32 mouse cellular contexts compared by ENCODE assay signal in genomic region chr2:50954361-50955066, GRCm38 (mm10).
DNase-seq lines count a peak whose midpoint lies in the region; ATAC-seq and TF ChIP-seq lines count a peak whose summit lies in the region.
"Had no signal": no experiment of that assay in that cellular context is flagged by ENCODE, and none has a peak within 500 bp of the region (broad histone marks: within the 10 kb centered on the region; RNA-seq: fewer than 3 reads in every experiment).

No protein-coding gene starts in this region.

- H3K9ac ChIP-seq in hindbrain, embryonic 14.5 days: no peak overlapping the region
- no peak overlapping the region for H3K9ac ChIP-seq in midbrain, embryonic 14.5 days (replicated peaks; ENCODE audit: low read length)
- H3K9ac ChIP-seq in midbrain, postnatal 0 days (replicated peaks; ENCODE audit: low read length, poor library complexity, severe bottlenecking): no peak overlapping the region
- H3K9ac ChIP-seq: embryonic facial prominence, embryonic 12.5 days; heart, embryonic 13.5 days; limb, embryonic 15.5 days; liver, embryonic 13.5 days; midbrain, embryonic 13.5 days; neural tube, embryonic 15.5 days had no signal

- WGBS in hindbrain, embryonic 14.5 days: 37% methylated on average over 6 of the region's 6 CpGs
- 79% methylated on average over 6 of the region's 6 CpGs for WGBS in hindbrain, embryonic 10.5 days
- 47% methylated on average over 6 of the region's 6 CpGs for WGBS in midbrain, embryonic 14.5 days
- WGBS in midbrain, postnatal 0 days: 53% methylated on average over 6 of the region's 6 CpGs

- no peaks in the 10 kb centered on the region for H3K27me3 ChIP-seq in hindbrain, embryonic 14.5 days (ENCODE audit: control insufficient read depth, insufficient read depth, low read length)
- H3K27me3 ChIP-seq in hindbrain, embryonic 10.5 days (ENCODE audit: insufficient read depth, poor library complexity, severe bottlenecking): no peaks in the 10 kb centered on the region
- no peaks in the 10 kb centered on the region for H3K27me3 ChIP-seq in midbrain, embryonic 14.5 days (ENCODE audit: control insufficient read depth, insufficient read depth, low read length)
- no peaks in the 10 kb centered on the region for H3K27me3 ChIP-seq in midbrain, postnatal 0 days (ENCODE audit: insufficient read depth, low read length)
- H3K27me3 ChIP-seq: embryonic facial prominence, embryonic 12.5 days; heart, embryonic 13.5 days; limb, embryonic 15.5 days; liver, embryonic 13.5 days; midbrain, embryonic 13.5 days; neural tube, embryonic 15.5 days had no signal

- no peak overlapping the region for H3K4me3 ChIP-seq in hindbrain, embryonic 14.5 days (replicated peaks; ENCODE audit: low read length)
- no peak overlapping the region for H3K4me3 ChIP-seq in hindbrain, embryonic 10.5 days
- no peak overlapping the region for H3K4me3 ChIP-seq in midbrain, embryonic 14.5 days (replicated peaks; ENCODE audit: low read depth, low read length)
- no peak overlapping the region for H3K4me3 ChIP-seq in midbrain, postnatal 0 days (ENCODE audit: low read depth, low read length)
- H3K4me3 ChIP-seq: embryonic facial prominence, embryonic 12.5 days; heart, embryonic 13.5 days; limb, embryonic 10.5 days; limb, embryonic 15.5 days; liver, embryonic 13.5 days; midbrain, embryonic 13.5 days; neural tube, embryonic 15.5 days had no signal

- intact Hi-C loops in left cerebral cortex, postnatal 4 days (cut with DNase I): no loop called here

- H3K36me3 ChIP-seq in hindbrain, embryonic 14.5 days (replicated peaks; ENCODE audit: control insufficient read depth, insufficient read depth): no peaks in the 10 kb centered on the region
- H3K36me3 ChIP-seq in hindbrain, embryonic 10.5 days: no peaks in the 10 kb centered on the region
- H3K36me3 ChIP-seq in midbrain, embryonic 14.5 days (ENCODE audit: control insufficient read depth, insufficient read depth, low read length): no peaks in the 10 kb centered on the region
- no peaks in the 10 kb centered on the region for H3K36me3 ChIP-seq in midbrain, postnatal 0 days (ENCODE audit: insufficient read depth, low read length)
- H3K36me3 ChIP-seq: embryonic facial prominence, embryonic 12.5 days; heart, embryonic 13.5 days; limb, embryonic 10.5 days; limb, embryonic 15.5 days; liver, embryonic 13.5 days; midbrain, embryonic 13.5 days; neural tube, embryonic 15.5 days had no signal

- TF ChIP-seq POLR2A in brain, embryonic 14.5 days (IDR thresholded peaks at IDR 0.05; ENCODE audit: borderline replicate concordance, extremely low read depth, insufficient read depth, insufficient read length, poor library complexity, severe bottlenecking): no peak

- no peaks in the 10 kb centered on the region for H3K4me1 ChIP-seq in hindbrain, embryonic 14.5 days (replicated peaks; ENCODE audit: control insufficient read depth, insufficient read depth, low read length)
- H3K4me1 ChIP-seq in hindbrain, embryonic 10.5 days (replicated peaks): peaks cover 3% of the 10 kb centered on the region; the same call in 1 of the 2 replicates
- H3K4me1 ChIP-seq in midbrain, embryonic 14.5 days (ENCODE audit: control insufficient read depth, insufficient read depth, low read length): no peaks in the 10 kb centered on the region
- no peaks in the 10 kb centered on the region for H3K4me1 ChIP-seq in midbrain, postnatal 0 days (ENCODE audit: insufficient read depth, low read length)
- H3K4me1 ChIP-seq: embryonic facial prominence, embryonic 12.5 days; heart, embryonic 13.5 days; limb, embryonic 10.5 days; limb, embryonic 15.5 days; liver, embryonic 13.5 days; neural tube, embryonic 15.5 days had no signal

- no peak for TF ChIP-seq CTCF in midbrain, postnatal 0 days (IDR thresholded peaks at IDR 0.05)
- no peak for TF ChIP-seq CTCF in brain, embryonic 14.5 days (IDR thresholded peaks at IDR 0.05; ENCODE audit: borderline replicate concordance, extremely low read depth, insufficient read depth, insufficient read length)

- H3K27ac ChIP-seq in hindbrain, embryonic 14.5 days: no peak overlapping the region
- no peak overlapping the region for H3K27ac ChIP-seq in hindbrain, embryonic 10.5 days
- H3K27ac ChIP-seq in midbrain, embryonic 14.5 days (replicated peaks; ENCODE audit: low read depth, low read length): no peak overlapping the region
- no peak overlapping the region for H3K27ac ChIP-seq in midbrain, postnatal 0 days (ENCODE audit: low read depth, low read length)
- H3K27ac ChIP-seq: embryonic facial prominence, embryonic 12.5 days; heart, embryonic 13.5 days; limb, embryonic 10.5 days; limb, embryonic 15.5 days; liver, embryonic 13.5 days; macrophage; midbrain, embryonic 13.5 days; neural tube, embryonic 15.5 days; stomach, postnatal 0 days had no signal

- no peaks in the 10 kb centered on the region for H3K9me3 ChIP-seq in hindbrain, embryonic 14.5 days (ENCODE audit: control insufficient read depth, low read length)
- no peaks in the 10 kb centered on the region for H3K9me3 ChIP-seq in hindbrain, embryonic 10.5 days
- H3K9me3 ChIP-seq in midbrain, embryonic 14.5 days (ENCODE audit: control insufficient read depth, low read length): no peaks in the 10 kb centered on the region
- no peaks in the 10 kb centered on the region for H3K9me3 ChIP-seq in midbrain, postnatal 0 days (ENCODE audit: low read length)
- H3K9me3 ChIP-seq: embryonic facial prominence, embryonic 12.5 days; heart, embryonic 13.5 days; limb, embryonic 10.5 days; limb, embryonic 15.5 days; liver, embryonic 13.5 days; midbrain, embryonic 13.5 days; neural tube, embryonic 15.5 days had no signal

- peak; percentile 32 for DNase-seq in hindbrain, embryonic 14.5 days (ENCODE audit: low spot score)
- DNase-seq in hindbrain, embryonic 10.5 days (ENCODE audit: low spot score): no peak
- peak; percentile 25 for DNase-seq in midbrain, embryonic 14.5 days
- DNase-seq in midbrain, postnatal 0 days (ENCODE audit: low spot score): no peak
- peak; percentile 78 for DNase-seq in brain, embryonic 14.5 days (ENCODE audit: low read depth)
- no peak for DNase-seq in left cerebral cortex, postnatal 4 days
- no peak for DNase-seq in right cerebral cortex, postnatal 25 days
- DNase-seq: adrenal gland, adult 8-10 months; B cell, adult 2 months; cerebellum, adult 11 months; cerebellum, adult 9-10 months; cerebellum, postnatal 36 days; gastrocnemius, postnatal 10 days; heart, postnatal 10 days; kidney, adult 9 months; kidney, postnatal 10 days; layer of hippocampus, postnatal 36 days; liver, embryonic 13.5 days; lung, adult 18-20 months; right cerebral cortex, adult 18-20 months; right cerebral cortex, postnatal 4 days; thymus, adult 2 months; thymus, postnatal 36 days had no signal

- no peak overlapping the region for H3K4me2 ChIP-seq in hindbrain, embryonic 14.5 days (replicated peaks)
- no peak overlapping the region for H3K4me2 ChIP-seq in midbrain, embryonic 14.5 days (ENCODE audit: low read length)
- H3K4me2 ChIP-seq in midbrain, postnatal 0 days (ENCODE audit: low read depth, low read length, poor library complexity, severe bottlenecking): no peak overlapping the region
- H3K4me2 ChIP-seq: embryonic facial prominence, embryonic 12.5 days; heart, embryonic 13.5 days; limb, embryonic 15.5 days; liver, embryonic 13.5 days; midbrain, embryonic 13.5 days; neural tube, embryonic 15.5 days had no signal

- no peak for ATAC-seq in hindbrain, embryonic 14.5 days (ENCODE audit: low FRiP score)
- ATAC-seq in midbrain, embryonic 14.5 days (ENCODE audit: low FRiP score, low TSS enrichment): no peak
- ATAC-seq in midbrain, postnatal 0 days (ENCODE audit: low FRiP score): no peak
- ATAC-seq: intestine, postnatal 0 days; midbrain, embryonic 13.5 days had no signal

Comparison
In these comparisons a context has a peak if more than half of its experiments do, and no peak if none do; other contexts are left out.
1. DNase-seq: peak in hindbrain, embryonic 14.5 days (single experiment), midbrain, embryonic 14.5 days (single experiment) and brain, embryonic 14.5 days (single experiment); none in hindbrain, embryonic 10.5 days (single experiment), midbrain, postnatal 0 days (single experiment), left cerebral cortex, postnatal 4 days (single experiment) and right cerebral cortex, postnatal 25 days (single experiment).